Mouse (Mus musculus) neural tube, embryonic 14.5 days (tissue): ENCODE results near the gene Lrrc1. TPM values are rescaled to one million over a fixed set of nuclear protein-coding genes. Genes with fewer than 3 reads are reported as not detected.

Source experiments
- ATAC-seq: fragments of 200-750 bp; cut with Nextera tagmentation; 2 replicates; pipeline ENCODE4 v1.8.0; 2017; ENCODE audit warnings: low read depth, mild to moderate bottlenecking, moderate TSS enrichment, moderate library complexity
- H3K27ac ChIP-seq: fragments of 300-500 bp; sonication (generic); 2 replicates; pipeline ENCODE4 v1.5.1; 2014; ENCODE audit warnings: low read depth, mild to moderate bottlenecking, control low read depth, low read length, moderate library complexity, mixed read lengths
- H3K27me3 ChIP-seq: fragments of 300-500 bp; sonication (generic); 2 replicates; pipeline ENCODE4 v1.6.1; 2014; ENCODE audit warnings: low read length; ENCODE audit not compliant: control insufficient read depth, insufficient read depth
- H3K36me3 ChIP-seq: fragments of 300-500 bp; sonication (generic); 2 replicates; pipeline ENCODE4 v1.6.1; 2014; ENCODE audit warnings: low read length, mixed read lengths; ENCODE audit not compliant: control insufficient read depth, insufficient read depth
- H3K4me1 ChIP-seq: fragments of 300-500 bp; sonication (generic); 2 replicates; pipeline ENCODE4 v1.6.1; 2014; ENCODE audit warnings: low read length; ENCODE audit not compliant: control insufficient read depth, insufficient read depth
- H3K4me2 ChIP-seq: fragments of 300-500 bp; sonication (generic); 2 replicates; pipeline ENCODE4 v1.6.1; 2014; ENCODE audit warnings: mild to moderate bottlenecking, low read depth, low read length, control low read depth
- H3K4me3 ChIP-seq: fragments of 300-500 bp; sonication (generic); 2 replicates; pipeline ENCODE4 v1.5.1; 2014; ENCODE audit warnings: low read depth, low read length, control low read depth, mixed read lengths
- H3K9ac ChIP-seq: fragments of 300-500 bp; sonication (generic); replicated peaks from 2 replicates; pipeline ENCODE4 v1.6.1; 2014; ENCODE audit warnings: low read depth, mild to moderate bottlenecking, control low read depth, low read length, mixed read lengths
- H3K9me3 ChIP-seq: fragments of 300-500 bp; sonication (generic); 2 replicates; pipeline ENCODE4 v1.6.1; 2016; ENCODE audit warnings: low read length; ENCODE audit not compliant: control insufficient read depth
- WGBS: fragments of 180-500 bp; shearing (Covaris S2); extraction: QIAGEN DNeasy Blood & Tissue Kit; methylation state at CpG from one replicate; pipeline ENCODE4 v1.1.7; 2014; 5-methylcytosine and 5-hydroxymethylcytosine counted together
- polyA plus RNA-seq: library from polyadenylated mRNA; unstranded; fragments of >200 nt; fragmentation: Nextera tagmentation; extraction: Ambion mirVana; gene quantifications from 2 replicates; pipeline ENCODE4 v1.2.1, GENCODE M21; 2014

Lrrc1 gene
- polyA plus RNA-seq, 1 experiment from 2014 or later: 7.9 TPM

GRCm38 (mm10) chr9:77452046-77452807 lies 92.4 kb downstream of the Lrrc1 start:
- 81% methylated on average over 12 of the region's 12 CpGs for WGBS

GRCm38 (mm10) chr9:77450447-77450846 lies 94.2 kb downstream of the Lrrc1 start:
- WGBS: 85% methylated on average over 2 of the region's 2 CpGs

More at GRCm38 (mm10) chr9:77452046-77452807, 92.4 kb downstream of the Lrrc1 start:
- Histone ChIP-seq H3K4me1 (no peaks in the 10 kb centered on the region), H3K4me2 (no peak overlapping the region), H3K27ac (no peak overlapping the region), H3K9me3 (no peaks in the 10 kb centered on the region), H3K36me3 (no peaks in the 10 kb centered on the region), H3K27me3 (no peaks in the 10 kb centered on the region), H3K4me3 (no peak overlapping the region), H3K9ac (no peak overlapping the region)
- ATAC-seq: no peak

GRCm38 (mm10) chr9:77444876-77445275 lies 99.8 kb downstream of the Lrrc1 start:
- WGBS: 95% methylated on average over 4 of the region's 4 CpGs
- H3K4me1 ChIP-seq: no peaks in the 10 kb centered on the region
- H3K4me3 ChIP-seq: no peak overlapping the region
- H3K36me3 ChIP-seq: no peaks in the 10 kb centered on the region
- H3K4me2 ChIP-seq: no peak overlapping the region
- H3K9me3 ChIP-seq: no peaks in the 10 kb centered on the region
- no peak for ATAC-seq
- H3K27me3 ChIP-seq: no peaks in the 10 kb centered on the region
- no peak overlapping the region for H3K9ac ChIP-seq
- H3K27ac ChIP-seq: no peak overlapping the region

More at GRCm38 (mm10) chr9:77450447-77450846, 94.2 kb downstream of the Lrrc1 start:
- H3K4me3 ChIP-seq: no peak overlapping the region
- no peak overlapping the region for H3K4me2 ChIP-seq
- no peaks in the 10 kb centered on the region for H3K4me1 ChIP-seq
- no peaks in the 10 kb centered on the region for H3K27me3 ChIP-seq
- no peak overlapping the region for H3K27ac ChIP-seq
- no peak for ATAC-seq
- no peak overlapping the region for H3K9ac ChIP-seq
- H3K9me3 ChIP-seq: no peaks in the 10 kb centered on the region
- no peaks in the 10 kb centered on the region for H3K36me3 ChIP-seq

- WGBS: 81% methylated on average over 6 of the region's 6 CpGs
- H3K4me3 ChIP-seq: no peak overlapping the region
- H3K9ac ChIP-seq: no peak overlapping the region
- H3K9me3 ChIP-seq: no peaks in the 10 kb centered on the region
- H3K4me2 ChIP-seq: no peak overlapping the region
- H3K27ac ChIP-seq: peak overlapping the region; percentile 66; the same call in 1 of the 2 replicates
- no peak for ATAC-seq
- H3K27me3 ChIP-seq: no peaks in the 10 kb centered on the region
- no peaks in the 10 kb centered on the region for H3K36me3 ChIP-seq
- peaks cover 10% of the 10 kb centered on the region; the same call in 1 of the 2 replicates for H3K4me1 ChIP-seq
These were observed 105.3 kb downstream of the Lrrc1 start for GRCm38 (mm10) chr9:77439371-77439770.

- Histone ChIP-seq H3K36me3 (no peaks in the 10 kb centered on the region), H3K27me3 (no peaks in the 10 kb centered on the region), H3K4me2 (no peak overlapping the region), H3K9ac (no peak overlapping the region), H3K9me3 (no peaks in the 10 kb centered on the region), H3K27ac (peak overlapping the region; percentile 66), H3K4me3 (no peak overlapping the region), H3K4me1 (peaks cover 10% of the 10 kb centered on the region; the same call in 1 of the 2 replicates)
- ATAC-seq: peak; percentile 80
- WGBS: 51% methylated on average over 11 of the region's 11 CpGs
These were observed 105.8 kb downstream of the Lrrc1 start for GRCm38 (mm10) chr9:77438836-77439271.

- peaks cover 10% of the 10 kb centered on the region; the same call in 1 of the 2 replicates for H3K4me1 ChIP-seq
- H3K4me2 ChIP-seq: no peak overlapping the region
- no peaks in the 10 kb centered on the region for H3K36me3 ChIP-seq
- H3K27me3 ChIP-seq: no peaks in the 10 kb centered on the region
- no peak for ATAC-seq
- H3K9ac ChIP-seq: no peak overlapping the region
- H3K27ac ChIP-seq: no peak overlapping the region
- 94% methylated on average over 6 of the region's 6 CpGs for WGBS
- H3K9me3 ChIP-seq: no peaks in the 10 kb centered on the region
- H3K4me3 ChIP-seq: no peak overlapping the region
These were observed 107.5 kb downstream of the Lrrc1 start for GRCm38 (mm10) chr9:77437131-77437530.

GRCm38 (mm10) chr9:77434965-77435364 lies 109.7 kb downstream of the Lrrc1 start:
- 85% methylated on average over 12 of the region's 12 CpGs for WGBS
- H3K9ac ChIP-seq: no peak overlapping the region
- no peak for ATAC-seq
- H3K4me2 ChIP-seq: no peak overlapping the region
- H3K27me3 ChIP-seq: no peaks in the 10 kb centered on the region
- H3K4me1 ChIP-seq: peaks cover 10% of the 10 kb centered on the region; the same call in 1 of the 2 replicates
- H3K27ac ChIP-seq: no peak overlapping the region
- H3K4me3 ChIP-seq: no peak overlapping the region
- H3K9me3 ChIP-seq: no peaks in the 10 kb centered on the region
- no peaks in the 10 kb centered on the region for H3K36me3 ChIP-seq

GRCm38 (mm10) chr9:77433476-77433875 lies 111.2 kb downstream of the Lrrc1 start:
- no peak overlapping the region for H3K4me3 ChIP-seq
- ATAC-seq: no peak
- no peaks in the 10 kb centered on the region for H3K9me3 ChIP-seq
- 93% methylated on average over 4 of the region's 4 CpGs for WGBS
- no peak overlapping the region for H3K9ac ChIP-seq
- H3K36me3 ChIP-seq: no peaks in the 10 kb centered on the region
- 0 out of 2 replicates have a peak, but pooled peaks cover 4% of the 10 kb centered on the region for H3K4me1 ChIP-seq
- no peak overlapping the region for H3K27ac ChIP-seq
- H3K4me2 ChIP-seq: no peak overlapping the region
- H3K27me3 ChIP-seq: no peaks in the 10 kb centered on the region

- no peak overlapping the region for H3K4me3 ChIP-seq
- H3K27me3 ChIP-seq: no peaks in the 10 kb centered on the region
- no peak overlapping the region for H3K4me2 ChIP-seq
- no peak overlapping the region for H3K27ac ChIP-seq
- peaks cover 15% of the 10 kb centered on the region; the same call in 1 of the 2 replicates for H3K4me1 ChIP-seq
- no peak for ATAC-seq
- no peak overlapping the region for H3K9ac ChIP-seq
- no peaks in the 10 kb centered on the region for H3K9me3 ChIP-seq
- WGBS: 82% methylated on average over 17 of the region's 17 CpGs
- H3K36me3 ChIP-seq: no peaks in the 10 kb centered on the region
These were observed 112.6 kb downstream of the Lrrc1 start for GRCm38 (mm10) chr9:77432030-77432429.
